Mouse (Mus musculus) lung, postnatal 4 days (tissue): Measurements from ENCODE around the gene Pbsn.
"Not testable (repeated sequence)": the region's sequence is repeated elsewhere in the genome, so short reads cannot be mapped to it uniquely, and the experiment has no call there.

Experiments
- DNase-seq, 2 experiments: peaks; one replicate each; pipeline ENCODE4 v3.0.0; 2021

Pbsn gene

DNA sequence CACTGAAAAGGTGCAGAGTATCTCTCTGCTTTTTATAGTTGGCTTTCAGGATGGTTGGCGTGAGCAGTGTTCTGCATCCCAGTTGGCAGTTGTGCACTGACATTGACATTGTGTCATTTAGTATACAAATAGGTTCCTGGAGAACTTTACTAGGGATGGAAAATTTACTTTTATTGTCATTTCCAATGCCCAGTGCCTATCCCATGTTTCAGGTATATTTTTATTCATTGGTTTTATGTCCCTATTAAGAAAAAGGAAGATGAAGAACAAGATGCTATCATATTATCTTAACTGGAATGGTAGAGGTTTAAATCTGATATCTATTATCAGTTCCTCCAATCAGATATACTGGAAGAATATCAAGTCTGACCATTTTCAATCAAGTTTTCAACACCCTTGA lies at the start of gene Pbsn:
Pbsn (minus strand) TSS at position 101 of the 400 bp plus-strand sequence.
- DNase-seq: no peak

DNA sequence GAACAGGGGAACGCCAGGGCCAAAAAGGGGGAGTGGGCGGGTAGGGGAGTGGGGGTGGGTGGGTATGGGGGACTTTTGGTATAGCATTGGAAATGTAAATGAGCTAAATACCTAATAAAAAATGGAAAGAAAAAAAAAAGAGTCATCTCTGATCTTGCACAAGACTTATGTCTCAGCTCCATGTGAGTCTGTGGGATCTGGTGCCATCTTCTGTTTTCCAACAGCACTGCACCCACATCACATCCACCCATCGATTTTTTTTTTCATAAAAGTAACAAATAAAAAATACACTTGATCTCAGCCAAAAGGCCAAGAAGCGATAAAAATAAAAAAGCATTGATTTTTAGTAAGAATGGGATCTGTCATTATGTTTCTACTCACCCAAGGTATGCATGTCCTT lies 26.6 kb upstream of the Pbsn start:
- not testable (repeated sequence) for DNase-seq

DNA sequence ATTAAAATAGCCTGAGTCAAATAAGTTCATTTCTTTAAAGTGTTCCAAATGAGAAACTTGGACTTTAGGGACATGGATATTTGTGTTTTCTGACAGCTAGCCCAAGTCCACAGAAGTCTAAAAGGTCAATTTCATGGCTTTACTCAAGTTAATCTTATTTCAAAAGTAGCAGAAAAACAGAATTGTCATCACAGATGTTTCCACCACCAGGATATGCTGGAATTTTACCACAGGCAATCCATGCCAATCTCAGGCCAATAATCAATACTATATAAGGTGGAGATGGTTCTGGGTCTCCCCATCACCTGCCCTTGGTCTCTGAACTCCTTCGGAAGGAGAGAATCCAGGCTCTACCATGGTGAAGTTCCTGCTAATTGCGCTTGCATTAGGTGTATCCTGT lies 11.0 kb upstream of the Pbsn start, which contains the start of gene Gm14744:
Gm14744 (plus strand) TSS at position 301 of the 400 bp plus-strand sequence.
- not testable (repeated sequence) for DNase-seq

DNA sequence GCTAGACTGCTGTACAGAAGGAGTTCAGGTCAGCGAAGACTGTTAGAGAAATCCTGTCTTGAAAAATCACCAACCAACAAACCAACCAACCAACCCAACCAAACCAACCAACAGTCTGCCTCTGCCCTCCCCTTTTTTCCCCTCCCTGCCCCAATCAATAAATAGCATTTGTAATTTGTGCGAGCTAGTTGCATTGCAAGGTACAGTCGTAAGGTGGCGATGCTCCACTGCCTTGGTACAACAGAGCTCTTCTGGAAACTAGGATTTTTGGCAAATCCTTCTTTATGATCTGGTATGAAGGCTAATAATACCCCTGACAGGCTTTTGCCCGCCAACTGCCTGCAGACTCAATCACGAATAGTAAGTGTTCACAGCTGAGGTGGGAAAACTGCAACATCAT lies 41.4 kb downstream of the Pbsn start:
- no peak for DNase-seq

DNA sequence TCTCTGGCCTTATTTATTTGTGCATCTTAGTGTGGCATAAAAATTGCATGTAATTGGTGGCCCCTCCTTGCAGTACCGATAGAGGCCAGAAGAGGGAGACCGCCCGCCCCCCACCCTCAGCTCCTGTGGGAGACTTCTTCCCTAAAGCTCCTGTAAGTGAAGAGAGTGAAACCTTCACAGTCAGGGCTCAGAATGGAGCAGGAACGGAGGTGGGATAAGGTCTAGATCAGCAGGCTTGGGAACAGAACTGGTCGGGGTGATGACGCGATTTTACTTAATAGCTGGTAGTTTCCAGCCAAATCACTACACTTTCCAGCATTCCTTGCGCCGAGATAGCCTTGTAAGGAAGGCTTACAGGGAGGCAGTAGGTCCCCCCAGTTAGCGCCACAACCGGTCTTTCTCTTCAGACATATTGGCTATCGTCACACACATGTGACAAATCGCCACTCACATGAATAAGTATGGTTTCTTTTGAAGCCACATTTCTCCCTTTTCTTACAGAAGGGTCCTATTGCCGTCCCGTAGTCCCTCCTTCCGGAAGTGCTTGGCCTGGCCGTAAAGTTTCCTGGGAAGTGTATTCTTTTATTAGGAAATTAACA lies 42.7 kb downstream of the Pbsn start:
- DNase-seq: peak; percentile 50 to 73

DNA sequence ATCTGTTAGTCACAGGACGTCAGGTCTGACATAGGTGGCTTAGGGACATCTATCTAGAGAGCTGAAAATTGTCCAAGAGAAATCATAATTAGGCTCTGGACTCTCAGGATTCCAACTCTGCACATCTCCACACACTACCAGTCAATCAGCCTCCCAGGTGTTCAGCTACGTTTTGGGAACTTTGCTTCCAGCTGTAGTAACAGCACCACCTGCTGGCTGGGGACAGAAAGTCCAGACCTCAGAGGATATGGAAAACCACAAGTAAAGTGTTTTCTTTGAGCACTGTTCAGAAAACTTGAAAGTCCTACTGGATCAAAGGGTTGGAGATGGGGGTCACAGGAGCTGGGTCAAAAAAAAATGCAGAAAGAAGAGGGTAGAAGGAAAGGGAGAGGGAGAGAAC lies 44.8 kb downstream of the Pbsn start:
- DNase-seq: peak; percentile 18 to 47

DNA sequence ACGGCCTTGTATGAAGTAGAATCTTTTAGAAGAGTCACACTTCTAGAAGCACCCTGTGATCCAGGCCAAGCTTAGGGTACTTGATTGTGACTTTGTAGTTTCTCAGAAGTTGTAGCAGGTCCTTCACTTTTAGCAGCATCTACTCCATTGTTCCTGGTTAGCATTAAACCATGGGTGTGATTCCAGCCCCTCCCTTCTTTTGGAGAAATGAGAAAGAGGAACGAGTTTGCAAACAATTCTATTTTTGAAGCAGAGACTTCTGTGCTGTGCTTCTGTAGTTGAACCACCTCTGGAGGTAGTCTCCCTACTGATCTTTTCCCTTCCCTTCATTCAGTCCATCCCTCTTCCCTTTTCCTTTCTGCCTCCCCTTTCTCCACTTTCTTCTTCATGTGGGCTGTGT lies 51.1 kb downstream of the Pbsn start:
- DNase-seq: no peak

DNA sequence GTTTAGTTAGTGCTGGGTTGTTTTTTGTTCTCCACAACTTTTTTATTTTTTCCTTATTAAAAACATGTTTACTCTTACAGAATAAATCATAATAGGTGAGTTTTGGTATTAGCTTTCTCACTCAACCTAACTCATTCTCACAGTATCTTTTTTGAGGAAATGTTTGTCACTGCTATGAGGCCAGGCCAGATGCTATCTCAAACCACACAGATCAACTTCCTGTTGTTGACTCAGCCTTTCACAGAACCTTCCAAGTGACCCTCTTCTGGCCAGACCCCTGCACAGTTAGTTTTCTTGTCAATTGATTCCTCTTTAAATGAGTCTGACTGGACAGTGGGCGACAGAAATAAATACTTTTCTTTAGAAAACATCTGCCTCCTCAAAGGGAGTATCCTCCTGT lies 51.9 kb downstream of the Pbsn start:
- no peak for DNase-seq

DNA sequence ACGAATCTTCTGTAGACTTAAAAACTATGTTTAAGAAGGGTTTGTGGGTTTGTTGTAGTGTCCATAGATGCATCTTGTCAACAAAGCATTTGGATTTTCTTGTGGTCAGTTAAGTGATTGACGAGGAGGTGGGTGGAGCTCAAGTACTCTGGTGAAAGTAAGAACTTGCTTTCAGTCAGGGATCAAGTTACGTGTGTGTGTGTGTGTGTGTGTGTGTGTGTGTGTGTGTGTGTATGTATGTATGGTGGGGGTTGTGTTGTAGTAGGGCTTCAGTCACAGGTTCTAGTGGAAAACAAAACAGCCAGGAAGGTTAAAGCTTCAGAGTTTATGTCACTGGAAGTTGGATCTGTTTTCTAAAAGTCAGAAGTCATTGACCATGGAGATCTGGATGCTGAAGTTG lies 53.9 kb downstream of the Pbsn start:
- no peak for DNase-seq

DNA sequence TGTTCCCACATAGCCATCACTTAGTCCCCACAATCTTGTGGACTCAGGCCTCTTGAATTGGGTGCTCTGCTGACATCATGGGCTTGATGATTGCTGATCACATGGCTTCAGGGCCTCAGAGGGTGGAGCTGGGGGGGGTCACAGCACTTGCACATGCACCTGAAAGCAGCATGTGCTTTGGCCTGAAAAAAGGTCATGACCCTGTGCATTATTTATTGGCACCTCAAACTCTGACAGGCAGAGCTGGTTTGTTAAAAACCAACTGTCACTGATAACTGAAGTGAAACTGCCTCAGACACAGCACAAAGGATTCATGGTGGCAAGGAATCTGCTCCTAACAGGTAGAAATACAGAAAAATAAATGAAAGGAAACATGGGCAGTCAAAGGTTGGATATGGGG lies 55.6 kb downstream of the Pbsn start:
- no peak for DNase-seq

DNA sequence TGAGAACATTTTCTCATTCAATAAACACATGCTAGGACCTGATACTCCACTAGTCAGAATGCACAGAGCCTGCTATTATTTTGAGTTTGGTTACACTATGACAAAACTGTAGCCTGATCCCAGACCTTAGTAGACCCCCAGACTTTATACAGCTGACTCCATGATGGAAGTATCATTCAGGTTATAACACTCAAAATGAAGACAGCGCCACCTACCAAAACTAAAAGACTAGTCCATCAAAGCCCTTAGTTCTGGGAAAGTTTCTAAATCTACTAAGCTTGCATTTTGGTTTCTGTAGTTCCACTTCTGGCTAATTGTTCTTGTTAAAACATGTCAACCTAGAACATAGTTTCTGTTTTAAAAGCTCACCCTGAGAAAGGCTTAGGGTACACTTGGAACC lies 56.5 kb downstream of the Pbsn start:
- no peak for DNase-seq

DNA sequence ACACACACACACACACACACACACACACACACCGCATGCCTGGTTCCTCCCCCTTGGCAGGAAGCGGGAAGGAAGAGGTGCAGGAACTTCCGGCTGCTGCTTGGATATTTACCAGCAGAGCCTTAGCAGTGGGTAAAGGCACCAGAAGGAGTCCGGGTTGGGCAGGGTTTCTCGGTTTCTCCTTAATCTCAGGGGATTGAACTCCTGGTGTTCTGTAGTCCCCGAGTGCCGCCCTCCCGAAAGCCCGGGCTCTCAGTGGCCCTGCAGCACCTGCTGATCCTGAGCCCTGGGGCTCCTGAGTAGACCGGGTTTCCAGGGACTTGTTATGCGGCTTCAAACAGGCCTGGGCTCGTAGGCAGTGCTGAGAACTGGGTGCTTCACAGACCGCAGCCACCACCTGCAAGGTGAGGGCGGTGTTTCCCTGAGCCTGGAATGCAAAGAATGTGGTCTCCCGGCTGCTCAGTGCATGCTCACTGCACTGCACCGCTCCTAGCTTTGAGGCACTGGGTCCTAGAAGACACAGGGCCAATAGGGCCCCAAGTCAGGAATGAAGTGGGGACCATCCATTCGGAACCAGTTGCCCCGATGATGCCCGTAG lies 57.1 kb downstream of the Pbsn start, which contains the start of gene Prkx:
Prkx (minus strand) TSS at position 41 of the 598 bp plus-strand sequence.
- peak in 1 of 2 experiments; percentile 58 for DNase-seq

DNA sequence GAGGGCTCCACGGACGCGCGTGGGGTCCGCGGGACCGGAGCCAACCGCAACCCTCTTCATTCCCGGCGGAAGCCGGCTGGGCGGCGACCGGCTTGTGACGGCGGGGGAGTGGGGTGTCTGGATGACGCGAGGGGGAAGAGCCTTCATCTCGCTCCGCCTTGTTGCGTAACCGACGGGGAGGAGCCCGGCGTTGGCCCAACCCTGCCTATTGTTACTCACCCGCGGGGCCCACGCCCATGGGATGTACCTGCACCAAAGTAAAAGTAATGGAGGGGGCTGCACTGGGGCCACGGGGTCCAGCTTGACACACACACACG lies 57.6 kb downstream of the Pbsn start:
- DNase-seq: peak; percentile 94

DNA sequence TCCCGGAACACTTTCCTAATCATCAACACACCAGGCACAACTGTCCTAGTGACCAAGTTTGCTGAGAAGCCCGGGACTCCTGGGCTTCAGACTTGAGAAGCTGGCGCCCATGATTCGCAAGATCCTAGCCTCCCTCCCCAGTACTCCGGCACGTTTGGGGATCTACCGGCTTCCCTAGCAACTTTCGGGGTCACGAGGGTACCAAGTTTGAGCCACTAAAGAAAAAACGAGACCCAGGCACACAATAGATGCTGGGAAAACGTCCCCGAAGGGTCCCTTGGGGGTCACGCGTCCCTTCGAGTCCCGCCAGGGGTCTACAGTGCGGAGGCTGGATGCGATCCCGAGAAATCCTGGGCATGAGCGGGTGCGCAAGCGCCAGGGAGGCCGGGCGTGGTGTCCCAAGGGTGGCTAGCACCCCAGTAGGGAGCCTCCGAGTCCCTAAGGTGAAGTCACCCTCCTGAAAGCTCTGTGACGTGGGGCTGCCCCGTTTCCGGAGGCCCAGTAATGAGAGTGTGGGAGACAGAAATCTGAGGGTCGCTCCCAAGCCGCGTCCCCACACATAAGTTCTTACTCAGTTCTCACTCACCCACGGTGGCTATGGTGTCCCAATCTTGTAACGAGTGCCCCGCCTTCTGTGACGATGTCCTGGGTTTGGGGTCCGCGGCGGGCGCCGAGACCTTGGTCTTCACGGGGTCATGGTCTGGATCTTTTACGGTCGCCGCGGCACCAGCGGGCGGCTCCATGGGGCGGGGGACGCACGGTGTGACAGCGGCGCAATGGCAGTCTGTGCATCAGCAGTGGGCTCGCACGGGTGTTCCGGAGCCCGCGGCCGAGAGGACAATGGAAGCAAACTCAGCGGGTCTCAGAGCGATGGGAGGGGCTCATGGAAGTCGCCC lies 58.2 kb downstream of the Pbsn start:
- DNase-seq: peak; percentile 38 to 51

DNA sequence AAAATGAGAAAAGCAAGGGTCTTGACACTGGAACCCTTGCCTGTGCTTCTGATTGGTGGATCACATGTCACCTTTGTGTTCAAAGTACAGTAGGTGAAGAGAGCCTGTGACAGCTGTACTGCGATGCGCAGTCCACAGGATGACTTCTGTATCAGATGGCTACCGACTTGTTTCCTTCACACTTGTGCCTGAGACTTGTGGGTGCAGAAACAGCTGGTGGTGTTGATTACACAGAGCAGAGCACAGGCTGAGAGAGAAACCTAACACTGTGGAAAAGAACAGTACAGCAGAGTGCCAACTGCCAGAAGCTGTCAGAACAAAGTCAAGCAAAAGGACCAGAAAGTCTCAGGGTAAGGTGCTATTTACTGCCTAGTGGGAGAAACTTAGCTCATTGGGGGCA lies 64.7 kb downstream of the Pbsn start:
- DNase-seq: no peak
